Mouse (Mus musculus) adrenal gland, adult 2 months (tissue): ENCODE measurements at regions not wholly inside any gene's neighbourhood (a gene's known extent, or its start where the extent isn't known, plus 50 kb on each side); places are given as distances from the start of the nearest gene placed in this dataset.

Experiments
- DNase-seq: peaks from one replicate; pipeline ENCODE4 v3.0.0; 2021

- peak; percentile 21 for DNase-seq
These were observed 303.2 kb upstream of the Jag1 start for GRCm38 (mm10) chr2:137419678-137420077.

GRCm38 (mm10) chr2:137417691-137418090 lies 301.2 kb upstream of the Jag1 start:
- DNase-seq: no peak

- DNase-seq: no peak
These were observed 297.0 kb upstream of the Jag1 start for GRCm38 (mm10) chr2:137413432-137413831.

- DNase-seq: no peak
These were observed 293.2 kb upstream of the Jag1 start for GRCm38 (mm10) chr2:137409611-137410010.

GRCm38 (mm10) chr2:137408294-137408693 lies 291.9 kb upstream of the Jag1 start:
- DNase-seq: no peak

- no peak for DNase-seq
These were observed 277.0 kb upstream of the Jag1 start for GRCm38 (mm10) chr2:137393486-137393885.

- no peak for DNase-seq
These were observed 263.4 kb upstream of the Jag1 start for GRCm38 (mm10) chr2:137379816-137380215.

GRCm38 (mm10) chr2:137375346-137375745 lies 258.9 kb upstream of the Jag1 start:
- DNase-seq: no peak

GRCm38 (mm10) chr2:137371062-137371461 lies 254.6 kb upstream of the Jag1 start:
- DNase-seq: no peak

- peak; percentile 42 for DNase-seq
These were observed 246.6 kb upstream of the Jag1 start for GRCm38 (mm10) chr2:137363006-137363405.

GRCm38 (mm10) chr2:137357181-137357738 lies 240.8 kb upstream of the Jag1 start:
- DNase-seq: no peak

- no peak for DNase-seq
These were observed 227.3 kb upstream of the Jag1 start for GRCm38 (mm10) chr2:137343736-137344135.

- no peak for DNase-seq
These were observed 213.6 kb upstream of the Jag1 start for GRCm38 (mm10) chr2:137329995-137330394.

GRCm38 (mm10) chr2:137323445-137323844 lies 207.0 kb upstream of the Jag1 start:
- DNase-seq: no peak

- DNase-seq: no peak
These were observed 194.1 kb upstream of the Jag1 start for GRCm38 (mm10) chr2:137310511-137310910.

GRCm38 (mm10) chr2:137308116-137308515 lies 191.7 kb upstream of the Jag1 start:
- DNase-seq: no peak

- DNase-seq: no peak
These were observed 185.2 kb upstream of the Jag1 start for GRCm38 (mm10) chr2:137301474-137302267.

- no peak for DNase-seq
These were observed 172.8 kb upstream of the Jag1 start for GRCm38 (mm10) chr2:137289231-137289630.

GRCm38 (mm10) chr2:137271575-137272180 lies 155.2 kb upstream of the Jag1 start:
- no peak for DNase-seq

- DNase-seq: no peak
These were observed 146.5 kb upstream of the Jag1 start for GRCm38 (mm10) chr2:137262911-137263310.

GRCm38 (mm10) chr2:137257847-137258515 lies 141.5 kb upstream of the Jag1 start:
- no peak for DNase-seq

- DNase-seq: no peak
These were observed 131.5 kb upstream of the Jag1 start for GRCm38 (mm10) chr2:137247931-137248330.

- no peak for DNase-seq
These were observed 127.9 kb upstream of the Jag1 start for GRCm38 (mm10) chr2:137244370-137244769.
